Mouse (Mus musculus): ENCODE results near the gene Abhd14a. TPM values are rescaled to one million over a fixed set of nuclear protein-coding genes. Genes with fewer than 3 reads are reported as not detected.

Abhd14a gene
- polyA plus RNA-seq, 1 experiment, result 0.42 TPM

GRCm38 (mm10) chr9:106471892-106472291 lies 24.4 kb upstream of the Abhd14a start:
- TF ChIP-seq TAL1 (IDR thresholded peaks at IDR 0.05; ENCODE audit: low read length), result no peak
- TF ChIP-seq GATA1 (IDR thresholded peaks at IDR 0.05; ENCODE audit: low read length), result no peak
- Histone ChIP-seq H3K9me3 (ENCODE audit: control insufficient read depth, low read length) (no peaks in the 10 kb centered on the region), H3K36me3 (ENCODE audit: control insufficient read depth) (no peaks in the 10 kb centered on the region), H3K4me3 (replicated peaks) (no peak overlapping the region), H3K27me3 (ENCODE audit: control insufficient read depth) (no peaks in the 10 kb centered on the region), H3K4me1 (ENCODE audit: control insufficient read depth) (peaks cover 29% of the 10 kb centered on the region)

GRCm38 (mm10) chr9:106470991-106471750 lies 23.7 kb upstream of the Abhd14a start:
- Histone ChIP-seq H3K9me3 (ENCODE audit: control insufficient read depth, low read length) (no peaks in the 10 kb centered on the region), H3K36me3 (ENCODE audit: control insufficient read depth) (no peaks in the 10 kb centered on the region), H3K27me3 (ENCODE audit: control insufficient read depth) (peaks cover 2% of the 10 kb centered on the region), H3K4me3 (replicated peaks) (no peak overlapping the region), H3K4me1 (ENCODE audit: control insufficient read depth) (peaks cover 22% of the 10 kb centered on the region)
- TF ChIP-seq TAL1 (IDR thresholded peaks at IDR 0.05; ENCODE audit: low read length), result no peak
- no peak for TF ChIP-seq GATA1 (IDR thresholded peaks at IDR 0.05; ENCODE audit: low read length)

GRCm38 (mm10) chr9:106469776-106470175 lies 22.3 kb upstream of the Abhd14a start:
- TF ChIP-seq TAL1 (IDR thresholded peaks at IDR 0.05; ENCODE audit: low read length) (no peak), GATA1 (IDR thresholded peaks at IDR 0.05; ENCODE audit: low read length) (no peak)
- Histone ChIP-seq H3K4me1 (ENCODE audit: control insufficient read depth) (peaks cover 13% of the 10 kb centered on the region), H3K36me3 (ENCODE audit: control insufficient read depth) (no peaks in the 10 kb centered on the region), H3K4me3 (replicated peaks) (no peak overlapping the region), H3K27me3 (ENCODE audit: control insufficient read depth) (peaks cover 16% of the 10 kb centered on the region), H3K9me3 (ENCODE audit: control insufficient read depth, low read length) (no peaks in the 10 kb centered on the region; the same call in 1 of the 2 replicates)

GRCm38 (mm10) chr9:106469317-106469716 lies 21.8 kb upstream of the Abhd14a start:
- TF ChIP-seq GATA1 (IDR thresholded peaks at IDR 0.05; ENCODE audit: low read length) (no peak), TAL1 (IDR thresholded peaks at IDR 0.05; ENCODE audit: low read length) (no peak)
- Histone ChIP-seq H3K27me3 (ENCODE audit: control insufficient read depth) (peaks cover 21% of the 10 kb centered on the region), H3K9me3 (ENCODE audit: control insufficient read depth, low read length) (no peaks in the 10 kb centered on the region; the same call in 1 of the 2 replicates), H3K36me3 (ENCODE audit: control insufficient read depth) (no peaks in the 10 kb centered on the region), H3K4me3 (replicated peaks) (no peak overlapping the region), H3K4me1 (ENCODE audit: control insufficient read depth) (peaks cover 10% of the 10 kb centered on the region)

GRCm38 (mm10) chr9:106467746-106468145 lies 20.3 kb upstream of the Abhd14a start:
- Histone ChIP-seq H3K4me1 (ENCODE audit: control insufficient read depth) (peaks cover 5% of the 10 kb centered on the region), H3K36me3 (ENCODE audit: control insufficient read depth) (no peaks in the 10 kb centered on the region; the same call in 1 of the 2 replicates), H3K27me3 (ENCODE audit: control insufficient read depth) (peaks cover 33% of the 10 kb centered on the region), H3K9me3 (ENCODE audit: control insufficient read depth, low read length) (no peaks in the 10 kb centered on the region; the same call in 1 of the 2 replicates), H3K4me3 (replicated peaks) (no peak overlapping the region)
- TF ChIP-seq GATA1 (IDR thresholded peaks at IDR 0.05; ENCODE audit: low read length) (no peak), TAL1 (IDR thresholded peaks at IDR 0.05; ENCODE audit: low read length) (no peak)

- TF ChIP-seq GATA1 (IDR thresholded peaks at IDR 0.05; ENCODE audit: low read length), result no peak
- no peak for TF ChIP-seq TAL1 (IDR thresholded peaks at IDR 0.05; ENCODE audit: low read length)
- Histone ChIP-seq H3K9me3 (ENCODE audit: control insufficient read depth, low read length) (no peaks in the 10 kb centered on the region; the same call in 1 of the 2 replicates), H3K36me3 (ENCODE audit: control insufficient read depth) (no peaks in the 10 kb centered on the region; the same call in 1 of the 2 replicates), H3K4me3 (replicated peaks) (no peak overlapping the region), H3K27me3 (ENCODE audit: control insufficient read depth) (peaks cover 33% of the 10 kb centered on the region), H3K4me1 (ENCODE audit: control insufficient read depth) (peaks cover 5% of the 10 kb centered on the region)
These were observed 19.2 kb upstream of the Abhd14a start for GRCm38 (mm10) chr9:106466721-106467120.

GRCm38 (mm10) chr9:106465571-106466200 lies 18.2 kb upstream of the Abhd14a start, which contains the start of gene Gpr62:
Gene Gpr62 (minus strand): TSS chr9:106465938.
- Histone ChIP-seq H3K9me3 (ENCODE audit: control insufficient read depth, low read length) (no peaks in the 10 kb centered on the region; the same call in 1 of the 2 replicates), H3K4me1 (ENCODE audit: control insufficient read depth) (peaks cover 5% of the 10 kb centered on the region), H3K27me3 (ENCODE audit: control insufficient read depth) (peaks cover 33% of the 10 kb centered on the region), H3K4me3 (replicated peaks) (peak within 1 kb of the TSS; percentile 27), H3K36me3 (ENCODE audit: control insufficient read depth) (no peaks in the 10 kb centered on the region; the same call in 1 of the 2 replicates)
- TF ChIP-seq GATA1 (IDR thresholded peaks at IDR 0.05; ENCODE audit: low read length), result no peak
- no peak for TF ChIP-seq TAL1 (IDR thresholded peaks at IDR 0.05; ENCODE audit: low read length)

- no peak for TF ChIP-seq GATA1 (IDR thresholded peaks at IDR 0.05; ENCODE audit: low read length)
- TF ChIP-seq TAL1 (IDR thresholded peaks at IDR 0.05; ENCODE audit: low read length), result no peak
- Histone ChIP-seq H3K36me3 (ENCODE audit: control insufficient read depth) (no peaks in the 10 kb centered on the region; the same call in 1 of the 2 replicates), H3K9me3 (ENCODE audit: control insufficient read depth, low read length) (no peaks in the 10 kb centered on the region; the same call in 1 of the 2 replicates), H3K4me1 (ENCODE audit: control insufficient read depth) (peaks cover 5% of the 10 kb centered on the region), H3K27me3 (ENCODE audit: control insufficient read depth) (peaks cover 33% of the 10 kb centered on the region), H3K4me3 (replicated peaks) (peak overlapping the region; percentile 27)
These were observed 17.5 kb upstream of the Abhd14a start for GRCm38 (mm10) chr9:106464751-106465541.

Measured in erythroblast, embryonic 14.5 days (primary cell).